Mouse (Mus musculus): ENCODE data around the gene Cpe.

Cpe gene

GRCm38 (mm10) chr8:64692651-64693201 is at the start of gene Cpe:
Gene Cpe, minus strand, starts transcription at chr8:64693054.
- DNase-seq = peak; percentile 61

GRCm38 (mm10) chr8:64740547-64741211 is 47.8 kb upstream of the Cpe start:
- DNase-seq = no peak

- DNase-seq = no peak
Observed at GRCm38 (mm10) chr8:64738916-64739315, 46.1 kb upstream of the Cpe start.

GRCm38 (mm10) chr8:64736767-64737323 is 44.0 kb upstream of the Cpe start:
- no peak for DNase-seq

GRCm38 (mm10) chr8:64735161-64735560 is 42.3 kb upstream of the Cpe start:
- no peak for DNase-seq

GRCm38 (mm10) chr8:64733271-64733943 is 40.6 kb upstream of the Cpe start, which contains the start of gene Msmo1:
Gene Msmo1, minus strand, starts transcription at chr8:64733792.
- DNase-seq = peak; percentile 99

- no peak for DNase-seq
Observed at GRCm38 (mm10) chr8:64732596-64732995, 39.7 kb upstream of the Cpe start.

GRCm38 (mm10) chr8:64728156-64728555 is 35.3 kb upstream of the Cpe start:
- DNase-seq = no peak

GRCm38 (mm10) chr8:64726190-64726695 is 33.4 kb upstream of the Cpe start:
- peak; percentile 21 for DNase-seq

- no peak for DNase-seq
Observed at GRCm38 (mm10) chr8:64723206-64723605, 30.4 kb upstream of the Cpe start.

- DNase-seq = no peak
Observed at GRCm38 (mm10) chr8:64717868-64718267, 25.0 kb upstream of the Cpe start.

GRCm38 (mm10) chr8:64712499-64712898 is 19.6 kb upstream of the Cpe start:
- no peak for DNase-seq

- no peak for DNase-seq
Observed at GRCm38 (mm10) chr8:64711544-64711943, 18.7 kb upstream of the Cpe start.

- no peak for DNase-seq
Observed at GRCm38 (mm10) chr8:64707481-64707880, 14.6 kb upstream of the Cpe start.

- DNase-seq = no peak
Observed at GRCm38 (mm10) chr8:64703191-64703590, 10.3 kb upstream of the Cpe start.

GRCm38 (mm10) chr8:64691591-64692401 is 1.1 kb downstream of the Cpe start:
- DNase-seq = no peak

- no peak for DNase-seq
Observed at GRCm38 (mm10) chr8:64690845-64691244, 2.0 kb downstream of the Cpe start.

- DNase-seq = no peak
Observed at GRCm38 (mm10) chr8:64690306-64690705, 2.5 kb downstream of the Cpe start.

- DNase-seq = no peak
Observed at GRCm38 (mm10) chr8:64688741-64689140, 4.1 kb downstream of the Cpe start.

- DNase-seq = no peak
Observed at GRCm38 (mm10) chr8:64688161-64688560, 4.7 kb downstream of the Cpe start.

- no peak for DNase-seq
Observed at GRCm38 (mm10) chr8:64682501-64682900, 10.4 kb downstream of the Cpe start.

- no peak for DNase-seq
Observed at GRCm38 (mm10) chr8:64676381-64676780, 16.5 kb downstream of the Cpe start.

Data from lung, postnatal 36 days (tissue).